Mouse (Mus musculus): Measurements from ENCODE around the gene Ntrk3.

Ntrk3 gene

DNA sequence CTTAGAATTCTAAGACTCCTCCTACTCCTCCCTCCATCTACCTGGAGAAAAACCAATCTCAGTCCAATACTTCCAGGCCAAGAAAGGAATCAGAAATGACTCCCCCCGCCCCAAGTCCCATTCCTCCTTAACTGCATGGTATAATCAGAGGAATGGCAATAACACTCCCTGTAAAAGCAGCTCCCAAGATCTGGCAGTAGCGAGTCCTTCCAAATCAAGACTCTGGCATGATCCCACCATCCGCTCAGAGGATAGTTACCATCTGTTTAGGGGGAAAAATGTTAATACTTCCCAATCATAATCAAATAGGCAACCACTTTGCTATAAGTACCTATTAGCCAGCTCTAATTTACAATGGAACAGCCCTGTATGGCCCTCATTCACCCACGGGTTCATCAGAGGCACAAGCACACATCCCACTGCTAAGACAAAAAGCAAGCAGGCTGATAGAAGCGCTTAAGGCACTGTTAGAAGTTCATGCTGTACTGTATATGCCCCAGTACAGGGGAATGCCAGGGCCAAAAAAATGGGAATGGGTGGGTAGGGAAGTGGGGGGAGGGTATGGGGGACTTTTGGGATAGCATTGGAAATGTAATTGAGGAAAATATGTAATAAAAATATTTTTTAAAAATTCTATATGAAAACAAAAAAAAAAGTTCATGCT, 294.3 kb downstream of the Ntrk3 start:
- DNase-seq (ENCODE audit: low spot score in 2 of 2) = no peak

DNA sequence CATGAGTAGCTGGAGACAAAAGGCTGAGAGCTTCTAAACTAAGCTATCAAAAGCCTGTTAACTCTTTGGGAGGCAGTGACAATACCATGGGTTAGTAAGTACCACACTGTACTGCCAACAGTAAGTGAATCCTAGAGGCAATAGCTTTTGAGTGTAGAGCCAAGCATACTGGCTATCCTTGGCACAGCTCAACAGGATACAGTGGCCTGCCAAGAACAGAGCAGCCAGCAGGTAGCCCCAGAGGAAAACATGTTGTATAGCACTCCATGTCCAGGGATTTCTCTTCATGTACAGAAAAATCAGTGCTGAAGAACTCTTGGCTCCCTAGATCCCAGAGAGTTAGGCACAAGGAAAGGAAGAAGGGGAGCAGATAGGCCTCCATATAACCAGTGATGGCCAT, 296.1 kb downstream of the Ntrk3 start:
- DNase-seq (ENCODE audit: low spot score in 2 of 2) = no peak

- no peak for DNase-seq (ENCODE audit: low spot score in 2 of 2)
Measured at GRCm38 (mm10) chr7:78440896-78441295, 296.9 kb downstream of the Ntrk3 start.

DNA sequence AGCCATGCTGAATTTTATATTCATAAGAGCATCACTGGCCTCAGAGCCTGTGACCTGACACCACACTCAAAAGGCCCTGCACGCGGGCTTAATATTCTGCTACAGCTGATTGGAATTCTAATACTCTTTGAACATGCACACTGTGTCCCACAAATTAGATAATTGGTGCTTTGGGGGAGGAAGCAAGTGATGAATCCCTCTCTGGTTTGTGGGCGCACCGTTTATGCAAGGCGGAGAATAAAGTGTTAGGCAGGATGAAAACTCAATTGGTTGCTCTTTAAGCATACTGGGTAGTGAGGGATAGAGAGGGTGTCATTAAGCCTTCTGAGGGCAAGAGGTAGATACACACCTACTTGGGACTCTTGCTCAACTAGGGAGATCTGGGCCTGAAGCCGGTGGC, 297.3 kb downstream of the Ntrk3 start:
- no peak for DNase-seq (ENCODE audit: low spot score in 2 of 2)

DNA sequence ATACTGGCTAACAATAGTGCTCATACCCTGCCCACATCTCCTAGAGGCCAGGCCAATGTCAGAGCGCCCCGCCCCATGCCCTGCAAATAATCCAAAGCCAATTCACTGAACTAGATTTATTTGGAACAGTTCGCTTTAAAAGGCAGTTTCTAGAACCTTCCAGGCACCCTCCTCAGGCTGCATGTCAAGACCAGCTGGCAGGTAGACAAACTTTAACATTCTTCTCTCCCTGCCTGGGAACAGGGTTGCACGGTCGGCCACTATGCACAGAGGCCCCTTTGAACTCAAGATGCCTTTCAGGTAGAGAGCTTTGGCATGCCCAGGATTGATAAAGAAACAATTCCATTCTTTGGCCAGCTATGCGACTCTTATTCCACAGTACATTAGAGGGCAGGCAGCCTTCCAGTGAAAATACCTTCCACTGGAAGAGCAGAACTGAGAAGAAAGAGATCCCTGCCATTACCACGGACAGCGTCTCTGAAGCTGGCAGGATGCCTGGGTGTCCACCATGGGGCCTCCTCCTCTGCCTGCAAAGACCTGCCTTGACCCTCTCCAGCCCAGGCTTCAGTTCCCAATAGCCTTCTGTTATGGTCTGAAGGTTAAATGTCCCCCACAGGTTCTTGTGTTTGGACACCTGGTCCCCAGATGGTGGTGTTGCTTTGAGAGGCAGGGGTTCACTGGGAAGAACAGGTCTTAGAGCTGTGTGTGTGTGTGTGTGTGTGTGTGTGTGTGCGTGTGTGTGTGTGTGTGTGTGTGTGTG, 298.3 kb downstream of the Ntrk3 start:
- DNase-seq (ENCODE audit: low spot score in 2 of 2) = no peak

DNA sequence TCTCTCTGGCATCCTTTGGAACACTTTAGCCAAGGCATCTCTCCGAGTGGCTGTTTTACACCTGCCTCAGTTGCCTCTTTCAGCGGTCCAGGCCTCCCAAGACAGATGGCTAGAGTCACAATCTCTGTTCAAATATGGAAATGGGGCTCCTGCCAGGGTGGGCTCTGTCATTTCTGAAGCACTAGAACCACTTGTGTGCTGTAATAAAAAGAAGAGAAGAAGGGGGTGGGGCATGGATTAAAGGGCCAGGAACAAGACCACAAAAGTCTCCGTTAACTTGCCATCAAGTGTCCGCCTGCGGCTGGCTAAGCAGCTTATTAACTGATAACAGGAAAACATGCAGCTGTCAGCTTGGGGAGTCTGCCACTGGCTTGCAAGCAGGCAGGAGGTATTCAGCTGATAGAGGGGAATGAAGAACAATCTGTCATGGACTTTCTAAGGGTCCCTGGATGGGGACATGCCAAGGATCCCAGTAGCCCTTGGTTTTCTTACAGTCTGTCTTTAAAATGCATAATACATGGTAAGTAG, 304.1 kb downstream of the Ntrk3 start:
- no peak for DNase-seq (ENCODE audit: low spot score in 2 of 2)

GRCm38 (mm10) chr7:78431611-78432010, 306.2 kb downstream of the Ntrk3 start:
- no peak for DNase-seq (ENCODE audit: low spot score in 2 of 2)

GRCm38 (mm10) chr7:78412172-78412571, 325.6 kb downstream of the Ntrk3 start:
- no peak for DNase-seq (ENCODE audit: low spot score in 2 of 2)

- DNase-seq (ENCODE audit: low spot score in 2 of 2) = no peak
Measured at GRCm38 (mm10) chr7:78409970-78410369, 327.8 kb downstream of the Ntrk3 start.

- DNase-seq (ENCODE audit: low spot score in 2 of 2) = no peak
Measured at GRCm38 (mm10) chr7:78406641-78407291, 331.0 kb downstream of the Ntrk3 start.

DNA sequence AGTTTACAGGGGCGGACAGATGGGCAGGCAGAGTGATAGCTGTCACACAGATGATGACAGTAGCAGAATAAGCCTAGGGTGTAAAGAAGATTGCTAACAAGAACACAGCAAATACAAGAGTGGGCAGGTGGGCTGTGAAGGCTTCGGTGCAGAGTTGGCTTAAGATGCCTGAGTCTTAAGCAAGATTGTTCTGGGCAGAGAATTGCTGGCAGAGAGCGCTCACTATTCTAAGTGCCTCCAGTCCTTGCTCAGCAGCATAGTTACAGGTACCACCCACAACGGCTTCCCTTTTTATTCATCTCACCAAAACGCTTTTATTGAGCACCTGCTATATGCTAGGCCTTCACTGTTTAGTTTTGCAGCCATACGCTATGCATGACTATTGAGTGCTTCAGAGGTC, 333.3 kb downstream of the Ntrk3 start:
- DNase-seq (ENCODE audit: low spot score in 2 of 2) = no peak

DNA sequence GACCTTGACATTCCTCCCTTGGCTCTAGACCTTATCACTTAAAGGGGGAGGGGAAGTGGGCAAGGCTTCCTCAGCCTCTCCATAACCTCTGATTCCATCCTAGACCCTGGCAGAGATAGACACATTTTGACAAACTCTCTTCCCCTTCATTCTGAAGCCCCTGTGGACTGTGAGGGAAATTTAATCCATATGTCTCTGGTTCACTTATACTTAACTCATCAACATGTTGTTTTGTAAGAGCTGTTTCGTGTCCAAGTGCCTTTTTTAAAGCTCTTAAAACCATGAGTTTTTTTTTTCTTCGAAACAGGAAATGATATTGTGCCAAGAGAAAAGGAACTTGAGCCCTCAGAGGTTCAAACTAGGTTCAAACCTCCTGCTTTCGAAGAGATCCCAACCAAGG, 335.3 kb downstream of the Ntrk3 start:
- no peak for DNase-seq (ENCODE audit: low spot score in 2 of 2)

- DNase-seq (ENCODE audit: low spot score in 2 of 2) = no peak
Measured at GRCm38 (mm10) chr7:78400219-78400618, 337.6 kb downstream of the Ntrk3 start.

- DNase-seq (ENCODE audit: low spot score in 2 of 2) = no peak
Measured at GRCm38 (mm10) chr7:78398377-78398776, 339.4 kb downstream of the Ntrk3 start.

DNA sequence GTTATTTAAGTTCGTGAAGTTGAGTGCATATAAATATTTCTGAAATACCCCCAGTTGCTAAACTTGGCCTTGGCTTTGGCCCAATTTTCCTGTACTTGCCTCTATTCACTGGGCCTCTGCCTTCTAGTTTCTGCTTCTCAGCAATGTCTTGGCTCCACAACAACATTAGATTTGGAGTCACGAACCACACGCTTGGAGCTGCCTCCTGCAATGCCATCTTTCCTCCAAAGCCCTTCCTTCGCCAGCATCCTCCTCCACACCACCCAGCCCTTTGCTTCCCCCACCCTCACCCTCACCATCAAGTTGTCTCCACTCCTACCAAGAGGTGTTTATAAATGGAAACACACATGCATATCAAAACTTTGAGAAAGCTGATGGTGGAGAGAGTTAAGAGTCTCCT, 340.6 kb downstream of the Ntrk3 start:
- DNase-seq (ENCODE audit: low spot score in 2 of 2) = no peak

GRCm38 (mm10) chr7:78390019-78390418, 347.8 kb downstream of the Ntrk3 start:
- DNase-seq (ENCODE audit: low spot score in 2 of 2) = no peak

GRCm38 (mm10) chr7:78388101-78388500, 349.7 kb downstream of the Ntrk3 start:
- no peak for DNase-seq (ENCODE audit: low spot score in 2 of 2)

DNA sequence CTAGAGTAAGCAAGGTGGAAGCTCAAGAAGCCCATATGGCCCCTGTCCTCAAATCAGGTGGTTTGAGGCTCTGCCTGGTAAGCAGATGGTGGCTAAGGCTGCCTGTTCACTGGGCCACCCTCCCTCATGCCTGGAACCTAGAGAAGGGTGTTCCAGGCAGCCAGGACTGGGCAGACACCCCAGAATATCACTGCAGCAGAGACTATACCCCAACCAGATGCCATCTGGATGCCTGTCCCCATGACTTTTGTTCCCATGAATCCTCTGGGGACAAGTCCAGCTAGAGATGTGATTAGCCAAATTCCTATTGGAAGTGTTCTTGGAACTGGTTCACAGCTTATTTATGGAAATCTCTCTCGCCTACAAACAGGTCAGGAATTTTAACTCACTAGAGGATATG, 351.8 kb downstream of the Ntrk3 start:
- DNase-seq (ENCODE audit: low spot score in 2 of 2) = no peak

DNA sequence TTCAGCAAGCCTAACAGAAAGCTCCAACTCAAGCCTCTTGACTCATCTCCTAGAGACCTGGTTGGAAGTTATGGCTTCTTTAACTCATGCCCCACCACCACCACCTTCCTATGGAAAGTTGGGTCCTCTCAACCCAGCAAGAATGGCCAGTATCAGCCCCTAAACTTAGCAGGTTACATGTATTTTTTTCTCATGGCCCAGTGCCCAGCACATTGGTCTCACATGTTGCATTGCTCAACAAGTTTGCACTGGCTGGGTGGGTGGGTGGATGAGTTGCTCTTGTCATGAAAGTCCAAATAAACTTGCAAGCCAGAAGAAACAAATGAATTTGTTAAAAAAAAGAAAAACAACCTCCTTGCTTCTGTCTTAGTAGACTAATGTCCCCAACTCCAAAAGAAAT, 353.7 kb downstream of the Ntrk3 start:
- DNase-seq (ENCODE audit: low spot score in 2 of 2) = no peak

DNA sequence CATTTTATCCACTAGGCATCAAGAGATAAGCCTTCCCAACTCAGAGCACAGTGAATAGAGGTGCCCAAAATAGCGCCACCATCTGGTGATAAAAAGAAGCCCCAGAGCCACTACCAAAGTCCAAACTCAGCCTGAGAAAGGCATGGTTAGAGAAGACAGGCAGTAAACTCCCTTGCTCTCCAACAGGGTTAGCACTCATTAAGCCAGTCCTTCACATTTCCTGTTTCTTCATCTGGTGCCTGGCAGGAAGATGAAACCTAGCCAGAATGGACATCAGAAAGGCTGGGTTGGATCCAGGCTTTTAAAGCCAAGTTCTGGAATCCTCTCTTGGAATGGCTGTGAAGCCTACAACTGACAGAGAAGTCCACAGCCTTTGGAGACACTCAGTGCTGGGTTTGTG, 355.7 kb downstream of the Ntrk3 start:
- DNase-seq (ENCODE audit: low spot score in 2 of 2) = no peak

DNA sequence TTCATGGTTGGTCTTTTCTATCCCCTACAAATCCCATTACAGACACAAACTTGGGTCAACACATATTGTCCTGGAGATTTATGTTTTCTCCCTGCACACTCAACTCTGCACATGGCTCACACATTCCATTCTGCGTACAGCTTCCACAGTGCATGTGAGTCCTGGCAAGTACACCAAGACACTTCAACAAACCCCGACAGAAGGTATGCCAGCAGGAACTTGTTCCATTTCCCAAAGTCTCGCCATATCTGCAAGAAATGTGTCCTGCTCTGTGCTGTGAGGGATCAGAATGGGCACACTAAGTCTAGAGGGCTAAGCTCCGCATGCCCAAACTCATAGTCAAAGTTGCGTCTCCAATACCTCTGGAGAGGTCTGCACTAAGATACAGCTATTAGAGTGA, 358.0 kb downstream of the Ntrk3 start:
- no peak for DNase-seq (ENCODE audit: low spot score in 2 of 2)

DNA sequence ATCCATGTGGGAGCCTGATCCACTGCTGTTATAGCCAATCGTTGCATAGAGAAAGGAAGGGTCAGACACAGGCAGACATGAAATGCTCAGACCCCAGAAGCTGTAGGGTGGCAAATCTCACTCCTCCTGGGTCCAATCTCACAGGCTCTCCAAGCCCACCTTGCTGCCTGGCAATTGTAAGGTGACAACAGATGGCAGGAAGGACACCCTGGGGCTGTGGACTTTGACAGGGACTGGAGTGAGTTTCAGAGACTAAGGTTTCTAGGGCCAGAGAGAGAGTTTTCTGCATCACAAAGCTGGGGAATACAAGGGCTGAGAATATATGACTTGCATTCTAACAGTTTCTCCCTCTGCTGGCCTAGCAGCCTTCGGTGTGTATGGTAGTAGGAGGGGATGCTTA, 359.5 kb downstream of the Ntrk3 start:
- no peak for DNase-seq (ENCODE audit: low spot score in 2 of 2)

DNA sequence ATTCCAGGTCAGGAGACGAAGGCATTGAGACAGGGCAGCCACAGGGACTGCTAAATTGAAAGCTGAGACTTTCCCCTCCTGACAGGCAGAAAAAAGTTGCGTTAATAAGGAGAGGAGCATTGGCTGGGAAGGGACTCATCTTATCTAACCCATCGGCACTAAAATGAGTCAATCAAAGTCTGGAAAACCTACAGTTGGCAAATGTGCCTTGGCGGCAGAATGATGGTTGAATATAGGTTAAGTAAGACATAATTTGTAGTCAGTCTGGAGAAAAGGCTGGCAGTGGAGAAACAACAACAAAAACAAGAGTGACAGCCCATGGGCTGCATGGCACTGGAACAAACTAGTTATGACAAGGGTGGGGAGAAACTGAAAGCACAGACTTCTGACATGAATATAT, 360.9 kb downstream of the Ntrk3 start:
- DNase-seq (ENCODE audit: low spot score in 2 of 2) = no peak
